Mouse (Mus musculus): ENCODE measurements at regions not wholly inside any gene's neighbourhood (a gene's known extent, or its start where the extent isn't known, plus 50 kb on each side); places are given as distances from the start of the nearest gene placed in this dataset.

GRCm38 (mm10) chr19:19246837-19247560 is 136.0 kb upstream of the Rorb start:
- no peak overlapping the region for H3K27ac ChIP-seq (replicated peaks; ENCODE audit: insufficient read depth, low read depth, low read length)
- DNase-seq (ENCODE audit: extremely low read depth, low read depth, low spot score): no peak
- H3K9ac ChIP-seq (ENCODE audit: low read depth, low read length): no peak overlapping the region
- no peaks in the 10 kb centered on the region for H3K79me2 ChIP-seq (ENCODE audit: control insufficient read depth, insufficient read depth, low read length)
- TF ChIP-seq POLR2A (IDR thresholded peaks at IDR 0.05; ENCODE audit: extremely low read depth, insufficient read depth, low read length) (no peak), CTCF (IDR thresholded peaks at IDR 0.05; ENCODE audit: low read depth, low read length) (no peak)
- no peak overlapping the region for H3K4me3 ChIP-seq (ENCODE audit: insufficient read depth, low read depth, low read length)
- no peaks in the 10 kb centered on the region for H3K27me3 ChIP-seq (ENCODE audit: control insufficient read depth, insufficient read depth, low read length)
- WGBS: 59% methylated on average over 5 of the region's 5 CpGs
- H3K4me1 ChIP-seq (ENCODE audit: control insufficient read depth, insufficient read depth, low read length): no peaks in the 10 kb centered on the region
- no peaks in the 10 kb centered on the region for H3K36me3 ChIP-seq (ENCODE audit: control insufficient read depth, insufficient read depth, low read length)

- DNase-seq (ENCODE audit: extremely low read depth, low read depth, low spot score): no peak
- TF ChIP-seq POLR2A (IDR thresholded peaks at IDR 0.05; ENCODE audit: extremely low read depth, insufficient read depth, low read length): no peak
- TF ChIP-seq CTCF (IDR thresholded peaks at IDR 0.05; ENCODE audit: low read depth, low read length): no peak
- Histone ChIP-seq H3K4me3 (ENCODE audit: insufficient read depth, low read depth, low read length) (no peak overlapping the region), H3K27ac (replicated peaks; ENCODE audit: insufficient read depth, low read depth, low read length) (no peak overlapping the region), H3K27me3 (ENCODE audit: control insufficient read depth, insufficient read depth, low read length) (no peaks in the 10 kb centered on the region), H3K36me3 (ENCODE audit: control insufficient read depth, insufficient read depth, low read length) (no peaks in the 10 kb centered on the region), H3K9ac (ENCODE audit: low read depth, low read length) (no peak overlapping the region), H3K79me2 (ENCODE audit: control insufficient read depth, insufficient read depth, low read length) (no peaks in the 10 kb centered on the region), H3K4me1 (ENCODE audit: control insufficient read depth, insufficient read depth, low read length) (no peaks in the 10 kb centered on the region)
- WGBS: 81% methylated on average over 3 of the region's 3 CpGs
These were observed 118.5 kb upstream of the Rorb start for GRCm38 (mm10) chr19:19229305-19229994.

GRCm38 (mm10) chr19:19220826-19221225 is 109.8 kb upstream of the Rorb start:
- Histone ChIP-seq H3K4me1 (ENCODE audit: control insufficient read depth, insufficient read depth, low read length) (no peaks in the 10 kb centered on the region), H3K79me2 (ENCODE audit: control insufficient read depth, insufficient read depth, low read length) (no peaks in the 10 kb centered on the region), H3K36me3 (ENCODE audit: control insufficient read depth, insufficient read depth, low read length) (no peaks in the 10 kb centered on the region), H3K4me3 (ENCODE audit: insufficient read depth, low read depth, low read length) (no peak overlapping the region), H3K27ac (replicated peaks; ENCODE audit: insufficient read depth, low read depth, low read length) (no peak overlapping the region), H3K27me3 (ENCODE audit: control insufficient read depth, insufficient read depth, low read length) (no peaks in the 10 kb centered on the region), H3K9ac (ENCODE audit: low read depth, low read length) (no peak overlapping the region)
- no peak for TF ChIP-seq POLR2A (IDR thresholded peaks at IDR 0.05; ENCODE audit: extremely low read depth, insufficient read depth, low read length)
- no peak for TF ChIP-seq CTCF (IDR thresholded peaks at IDR 0.05; ENCODE audit: low read depth, low read length)
- 91% methylated on average over 6 of the region's 6 CpGs for WGBS
- no peak for DNase-seq (ENCODE audit: extremely low read depth, low read depth, low spot score)

DNA sequence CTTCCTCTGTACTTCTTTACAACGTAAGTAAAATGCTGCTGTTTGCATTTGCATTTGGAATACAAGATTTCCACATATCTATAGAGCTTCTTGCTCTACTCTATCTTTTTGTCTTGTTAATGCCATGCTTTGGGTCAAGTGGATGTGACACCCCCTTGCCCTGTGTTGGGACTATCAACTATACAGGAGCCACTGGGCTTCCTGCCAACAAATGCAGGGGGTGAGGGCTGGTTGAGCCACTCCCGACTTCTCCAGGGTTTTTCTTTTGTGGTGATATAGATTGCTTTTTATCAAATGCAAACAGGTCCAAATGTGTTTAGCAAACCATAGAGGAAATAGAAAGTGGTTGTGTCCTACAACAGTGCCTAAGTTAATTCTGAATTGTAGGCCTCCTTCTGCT is 108.4 kb upstream of the Rorb start:
- Histone ChIP-seq H3K4me1 (ENCODE audit: control insufficient read depth, insufficient read depth, low read length) (no peaks in the 10 kb centered on the region), H3K4me3 (ENCODE audit: insufficient read depth, low read depth, low read length) (no peak overlapping the region), H3K9ac (ENCODE audit: low read depth, low read length) (no peak overlapping the region), H3K36me3 (ENCODE audit: control insufficient read depth, insufficient read depth, low read length) (no peaks in the 10 kb centered on the region), H3K27ac (replicated peaks; ENCODE audit: insufficient read depth, low read depth, low read length) (no peak overlapping the region), H3K79me2 (ENCODE audit: control insufficient read depth, insufficient read depth, low read length) (no peaks in the 10 kb centered on the region), H3K27me3 (ENCODE audit: control insufficient read depth, insufficient read depth, low read length) (no peaks in the 10 kb centered on the region)
- TF ChIP-seq POLR2A (IDR thresholded peaks at IDR 0.05; ENCODE audit: extremely low read depth, insufficient read depth, low read length) (no peak), CTCF (IDR thresholded peaks at IDR 0.05; ENCODE audit: low read depth, low read length) (no peak)
- WGBS: 75% methylated on average over 2 of the region's 2 CpGs
- DNase-seq (ENCODE audit: extremely low read depth, low read depth, low spot score): no peak

DNA sequence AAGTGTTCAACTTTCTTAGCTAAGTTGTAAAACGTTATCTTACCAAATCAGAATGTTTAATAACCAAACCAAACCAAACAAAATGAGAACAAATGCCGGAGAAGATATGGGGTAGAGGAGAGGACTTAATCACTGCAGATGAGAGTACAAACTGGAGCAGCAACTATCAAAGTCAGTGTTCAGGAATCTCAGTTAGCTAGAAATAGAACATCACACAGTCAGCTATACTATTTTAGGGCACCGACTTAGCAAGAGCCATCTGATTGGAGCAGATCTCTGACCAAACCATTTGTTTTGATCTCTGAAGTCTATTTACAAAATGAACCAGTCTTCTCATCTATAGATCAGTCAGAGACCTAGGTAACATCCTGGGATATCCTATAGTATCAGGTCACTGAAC is 107.7 kb upstream of the Rorb start:
- H3K4me3 ChIP-seq (ENCODE audit: insufficient read depth, low read depth, low read length): no peak overlapping the region
- no peaks in the 10 kb centered on the region for H3K4me1 ChIP-seq (ENCODE audit: control insufficient read depth, insufficient read depth, low read length)
- H3K9ac ChIP-seq (ENCODE audit: low read depth, low read length): no peak overlapping the region
- no peak overlapping the region for H3K27ac ChIP-seq (replicated peaks; ENCODE audit: insufficient read depth, low read depth, low read length)
- TF ChIP-seq POLR2A (IDR thresholded peaks at IDR 0.05; ENCODE audit: extremely low read depth, insufficient read depth, low read length): no peak
- no peak for TF ChIP-seq CTCF (IDR thresholded peaks at IDR 0.05; ENCODE audit: low read depth, low read length)
- WGBS: 57% methylated on average over 3 of the region's 3 CpGs
- H3K27me3 ChIP-seq (ENCODE audit: control insufficient read depth, insufficient read depth, low read length): no peaks in the 10 kb centered on the region
- H3K36me3 ChIP-seq (ENCODE audit: control insufficient read depth, insufficient read depth, low read length): no peaks in the 10 kb centered on the region
- no peak for DNase-seq (ENCODE audit: extremely low read depth, low read depth, low spot score)
- H3K79me2 ChIP-seq (ENCODE audit: control insufficient read depth, insufficient read depth, low read length): no peaks in the 10 kb centered on the region

GRCm38 (mm10) chr19:19199534-19199933 is 88.5 kb upstream of the Rorb start:
- H3K27me3 ChIP-seq (ENCODE audit: control insufficient read depth, insufficient read depth, low read length): no peaks in the 10 kb centered on the region
- no peak for TF ChIP-seq CTCF (IDR thresholded peaks at IDR 0.05; ENCODE audit: low read depth, low read length)
- TF ChIP-seq POLR2A (IDR thresholded peaks at IDR 0.05; ENCODE audit: extremely low read depth, insufficient read depth, low read length): no peak
- no peaks in the 10 kb centered on the region for H3K36me3 ChIP-seq (ENCODE audit: control insufficient read depth, insufficient read depth, low read length)
- no peaks in the 10 kb centered on the region for H3K79me2 ChIP-seq (ENCODE audit: control insufficient read depth, insufficient read depth, low read length)
- no peaks in the 10 kb centered on the region for H3K4me1 ChIP-seq (ENCODE audit: control insufficient read depth, insufficient read depth, low read length)
- no peak overlapping the region for H3K4me3 ChIP-seq (ENCODE audit: insufficient read depth, low read depth, low read length)
- WGBS: 81% methylated on average over 8 of the region's 8 CpGs
- H3K9ac ChIP-seq (ENCODE audit: low read depth, low read length): no peak overlapping the region
- H3K27ac ChIP-seq (replicated peaks; ENCODE audit: insufficient read depth, low read depth, low read length): no peak overlapping the region
- no peak for DNase-seq (ENCODE audit: extremely low read depth, low read depth, low spot score)
